Mouse (Mus musculus) T-helper 1 cell (primary cell): ENCODE data around the gene Hs2st1.

ENCODE experiments used
- in situ Hi-C: fragments of 300-600 bp; cut with MboI, MseI; formaldehyde crosslinking; loops from one replicate; pipeline ENCODE4 v1.15.1; 2025; ENCODE audit warnings: high pct_unique_total_duplicates

The Hs2st1 gene

DNA sequence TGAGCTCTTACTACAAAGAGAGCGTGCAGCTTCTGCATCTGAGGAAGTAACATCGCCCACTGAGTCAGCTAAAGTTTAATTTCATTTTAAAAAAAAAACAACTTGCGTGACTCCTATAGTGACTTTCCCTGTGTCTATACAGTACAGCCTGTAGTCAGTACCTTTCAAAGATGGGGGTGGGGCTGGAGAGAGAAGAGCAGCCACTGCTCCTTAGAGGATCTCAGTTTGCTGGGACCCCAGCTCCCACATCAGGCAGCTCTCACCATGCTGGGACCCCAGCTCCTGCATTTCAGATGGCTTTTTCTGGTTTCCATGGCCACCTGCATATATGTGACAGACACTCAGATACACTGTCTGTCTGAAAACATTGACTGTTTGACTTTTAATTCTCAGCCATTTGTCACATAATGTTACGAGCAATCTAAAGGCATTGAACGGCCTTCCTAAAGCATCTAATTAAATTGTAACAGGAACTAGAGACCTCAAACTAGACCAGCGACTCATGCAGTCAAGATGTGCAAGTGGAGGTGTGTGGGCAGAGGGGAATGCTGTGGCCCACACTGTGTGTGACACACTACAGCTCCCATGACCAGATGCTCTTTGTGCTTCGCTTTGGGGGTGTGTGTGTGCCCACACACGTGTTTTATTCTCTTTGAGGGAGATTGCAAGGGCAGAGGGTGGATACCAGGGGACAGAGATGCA, 19.4 kb upstream of the Hs2st1 start:
- in situ Hi-C loops: loop anchor here (25.0 kb wide), 1 partner anchor 998 kb away; the partner anchor contains the start of gene Znhit6

DNA sequence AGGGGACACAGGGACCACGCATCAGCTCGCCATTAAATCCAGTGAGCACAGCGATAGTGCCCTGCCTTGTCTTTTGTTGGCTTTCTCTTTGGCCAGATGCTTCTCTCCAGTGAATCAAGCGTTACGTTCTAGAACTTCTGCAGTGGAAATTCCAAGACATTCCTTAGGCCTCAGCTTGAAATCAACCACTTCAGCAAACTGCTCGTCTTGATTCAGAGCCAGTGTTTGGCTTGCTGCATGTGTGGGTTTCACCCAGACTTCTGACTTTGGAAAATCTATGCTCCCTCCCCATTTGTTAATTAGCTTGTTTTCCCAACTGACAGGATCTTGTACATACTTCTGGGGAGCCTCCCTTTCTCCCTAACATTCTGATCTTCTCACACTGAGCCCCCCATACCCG, 16.8 kb upstream of the Hs2st1 start:
- in situ Hi-C loops: loop anchor here (25.0 kb wide), 1 partner anchor 1001 kb away; the partner anchor contains the start of gene Znhit6

DNA sequence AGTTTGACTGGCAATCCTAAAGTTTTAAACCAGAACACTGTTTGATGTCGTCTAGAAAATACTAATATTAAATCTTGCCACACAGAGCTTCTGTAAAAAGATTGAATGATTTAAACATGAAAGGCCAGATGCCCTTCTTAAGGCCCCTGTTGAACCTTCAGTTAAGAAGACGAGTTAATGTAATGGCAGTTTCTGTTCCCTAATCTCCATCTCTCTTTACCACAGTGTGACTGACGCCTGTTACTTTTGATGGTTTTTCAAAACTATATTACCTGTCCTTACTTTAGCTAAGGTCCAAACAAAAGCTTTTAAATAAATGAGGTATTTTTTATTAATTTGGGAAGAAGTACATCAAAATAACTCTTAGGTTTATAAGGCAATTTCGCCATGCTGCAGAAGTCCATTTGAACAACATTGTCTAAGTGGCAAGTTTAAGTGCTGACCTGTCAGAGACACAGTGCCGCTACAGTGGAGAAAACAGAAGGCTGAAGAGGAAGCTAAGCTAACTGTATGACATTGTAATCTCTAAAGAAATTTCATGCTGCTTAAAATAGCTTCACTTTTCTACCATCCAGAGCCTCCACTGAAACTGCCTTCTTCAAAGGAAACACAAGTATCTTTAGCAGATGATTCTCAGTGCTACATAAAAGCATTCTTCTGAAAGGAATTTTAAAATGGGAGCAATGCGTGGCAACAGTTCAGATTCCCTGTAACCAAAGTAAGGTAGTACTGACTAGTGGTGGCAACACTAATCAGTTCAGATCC, 15.0 kb upstream of the Hs2st1 start:
- in situ Hi-C loops: loop anchor here (25.0 kb wide), 1 partner anchor 1002 kb away; the partner anchor contains the start of gene Znhit6

DNA sequence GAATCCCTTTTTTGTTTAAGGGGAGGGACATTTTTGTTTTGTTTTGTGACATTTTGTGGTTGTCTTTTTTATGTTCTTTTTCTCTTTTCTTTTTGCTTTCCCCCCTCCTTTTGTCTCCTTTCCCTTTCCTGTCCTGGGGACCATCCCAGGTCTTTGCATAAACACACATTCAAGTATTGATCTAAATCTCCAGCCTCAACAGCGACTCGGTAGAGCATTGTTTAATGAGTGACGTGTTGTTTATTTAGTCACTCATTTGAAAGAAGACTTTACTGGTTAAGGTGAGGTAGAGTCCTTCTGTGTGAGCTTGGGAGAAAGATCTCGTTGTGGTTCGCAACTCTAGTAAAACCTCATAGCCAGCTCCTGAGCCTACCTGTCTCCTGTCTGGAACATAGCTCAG, 13.8 kb upstream of the Hs2st1 start:
- in situ Hi-C loops: loop anchor here (25.0 kb wide), 1 partner anchor 1004 kb away; the partner anchor contains the start of gene Znhit6

DNA sequence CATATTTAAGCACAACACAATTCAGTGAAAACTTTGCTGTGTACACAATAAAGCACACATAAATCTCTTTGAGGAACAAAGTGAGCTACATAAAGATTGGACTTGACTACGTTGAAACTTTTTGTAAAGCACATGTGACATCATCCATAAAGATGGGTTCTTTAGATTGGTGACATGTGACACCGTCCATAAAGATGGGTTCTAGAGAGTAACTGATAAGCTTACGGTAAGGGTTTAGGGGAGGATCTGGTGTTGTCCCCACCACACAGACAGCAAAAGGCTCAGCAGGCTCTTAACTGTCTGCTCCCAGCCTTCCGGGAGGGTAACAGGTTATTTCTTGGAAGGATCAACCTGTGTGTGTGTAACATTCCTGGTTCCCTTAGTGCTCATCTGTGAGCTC, 12.3 kb upstream of the Hs2st1 start:
- in situ Hi-C loops: loop anchor here (25.0 kb wide), 1 partner anchor 1005 kb away; the partner anchor contains the start of gene Znhit6

DNA sequence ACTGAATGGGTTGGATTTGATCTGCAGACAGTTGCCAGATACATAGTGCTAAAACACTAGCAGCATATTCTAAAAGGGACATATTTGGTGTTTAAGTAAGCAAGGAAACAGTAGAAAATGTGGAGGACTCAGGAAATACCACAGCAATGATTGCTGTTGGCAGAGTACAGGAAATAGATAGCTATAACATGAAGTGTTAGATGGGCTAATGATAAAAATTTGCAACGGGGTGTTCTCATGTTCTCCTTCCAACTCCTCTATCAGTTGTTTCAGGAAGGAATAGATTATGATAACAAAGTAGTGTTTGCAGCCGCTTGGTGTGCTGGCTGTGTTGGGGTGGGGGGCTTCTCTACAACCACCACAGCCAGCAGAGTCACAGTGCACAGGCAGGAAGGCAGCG, 11.9 kb upstream of the Hs2st1 start:
- in situ Hi-C loops: loop anchor here (25.0 kb wide), 1 partner anchor 1005 kb away; the partner anchor contains the start of gene Znhit6

DNA sequence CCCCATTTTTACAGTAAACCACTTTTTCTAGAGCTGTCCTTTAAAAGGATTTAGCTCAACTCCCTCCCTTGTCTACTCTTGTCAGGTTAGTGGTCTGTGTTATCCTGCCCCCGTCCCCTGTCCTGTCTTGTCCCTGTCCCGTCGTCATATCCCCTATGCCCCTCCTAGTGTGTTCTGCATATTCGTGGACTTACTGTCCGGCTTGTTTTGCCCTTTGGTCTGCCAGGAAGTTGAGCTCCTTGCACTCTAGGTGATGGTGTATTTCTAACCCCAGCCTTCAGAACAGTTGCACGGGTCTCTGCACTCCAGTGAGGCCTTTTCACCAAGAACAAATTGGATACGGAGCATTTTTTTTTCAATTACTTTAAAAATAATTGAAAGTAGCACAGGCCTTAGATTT, 10.3 kb upstream of the Hs2st1 start:
- in situ Hi-C loops: loop anchor here (25.0 kb wide), 1 partner anchor 1007 kb away; the partner anchor contains the start of gene Znhit6

DNA sequence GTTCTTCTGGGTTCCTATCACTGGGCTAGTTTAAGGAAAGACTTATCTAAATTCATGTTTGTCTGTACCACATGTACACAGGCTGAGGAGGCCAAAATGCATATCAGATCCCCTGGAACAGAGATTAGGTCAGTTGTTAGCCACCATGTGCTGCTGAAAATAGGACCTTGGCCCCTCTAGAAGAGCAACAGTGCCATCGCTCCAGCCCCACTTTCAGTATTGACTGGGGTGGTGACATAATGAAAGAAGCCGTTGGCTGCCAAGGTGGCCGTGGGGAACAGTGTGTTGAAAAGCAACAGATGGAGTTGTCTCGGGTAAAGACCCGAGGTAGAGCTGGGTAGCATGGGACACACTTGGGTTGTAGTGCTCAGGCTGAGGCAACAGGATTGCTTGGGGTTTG, 9.8 kb upstream of the Hs2st1 start:
- in situ Hi-C loops: loop anchor here (25.0 kb wide), 1 partner anchor 1008 kb away; the partner anchor contains the start of gene Znhit6

DNA sequence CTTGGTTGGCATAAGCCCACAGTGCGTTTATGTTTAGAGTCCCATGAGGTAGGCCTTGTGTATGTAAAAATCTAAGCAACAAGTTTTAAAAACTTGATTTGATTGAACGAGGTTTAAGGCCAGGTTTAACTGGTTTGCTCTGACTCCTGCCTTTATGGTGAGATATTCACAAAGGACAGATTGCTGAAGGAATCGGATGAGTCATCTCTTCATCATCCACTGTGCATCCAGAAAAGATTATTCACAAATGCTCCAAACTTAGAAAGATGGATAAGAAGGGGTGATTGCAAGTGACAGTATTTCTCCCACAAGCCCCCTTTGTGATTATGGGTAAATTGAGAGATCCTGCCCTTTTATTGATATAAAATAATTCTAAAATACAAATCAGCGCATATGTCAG, 8.9 kb upstream of the Hs2st1 start:
- in situ Hi-C loops: loop anchor here (25.0 kb wide), 1 partner anchor 1008 kb away; the partner anchor contains the start of gene Znhit6

DNA sequence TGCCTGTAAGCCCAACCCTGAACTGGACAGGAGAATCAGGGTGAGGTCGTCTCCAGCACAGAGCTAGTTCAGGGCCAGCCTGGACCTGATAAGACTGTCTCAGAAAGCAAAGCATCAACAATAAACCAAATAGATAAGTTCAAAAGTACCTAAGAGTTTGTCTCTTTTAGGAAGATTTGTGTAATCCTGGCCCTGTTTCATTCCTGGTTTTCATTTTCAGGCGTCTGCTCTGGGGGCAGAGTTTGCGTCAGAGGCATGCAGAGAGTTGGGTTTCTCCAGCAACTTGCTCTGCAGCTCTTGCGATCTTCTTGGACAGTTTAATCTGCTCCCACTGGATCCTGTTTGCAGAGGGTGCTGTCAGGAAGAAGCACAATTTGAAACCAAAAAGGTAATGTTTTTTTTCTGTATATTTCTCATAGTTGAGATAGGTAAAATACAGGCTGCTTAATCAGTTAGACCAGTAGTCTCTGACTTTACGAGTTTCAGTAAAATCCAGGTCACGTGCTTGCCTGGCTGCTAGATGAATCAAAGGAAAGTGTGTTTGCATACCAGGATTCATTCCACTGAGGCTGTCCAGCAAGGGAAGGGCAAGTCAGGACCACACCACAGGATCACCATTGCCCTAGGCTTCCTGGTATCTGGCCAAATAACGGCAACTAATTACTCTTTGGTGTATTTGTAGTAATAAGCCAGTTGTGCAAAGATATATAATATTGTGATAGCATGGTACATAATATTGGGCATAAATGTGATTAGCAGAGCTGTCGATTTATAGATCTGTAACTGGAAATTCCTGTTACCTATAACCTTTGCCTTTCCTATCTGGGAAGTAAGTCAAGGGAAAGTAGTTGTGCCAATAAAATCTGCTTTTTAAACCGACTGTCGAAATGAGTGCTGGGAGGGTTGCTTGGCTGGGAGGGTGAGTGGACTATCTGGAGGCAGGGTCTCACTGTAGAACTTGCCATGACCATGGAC, 7.7 kb upstream of the Hs2st1 start:
- in situ Hi-C loops: loop anchor here (25.0 kb wide), 1 partner anchor 1010 kb away; the partner anchor contains the start of gene Znhit6

DNA sequence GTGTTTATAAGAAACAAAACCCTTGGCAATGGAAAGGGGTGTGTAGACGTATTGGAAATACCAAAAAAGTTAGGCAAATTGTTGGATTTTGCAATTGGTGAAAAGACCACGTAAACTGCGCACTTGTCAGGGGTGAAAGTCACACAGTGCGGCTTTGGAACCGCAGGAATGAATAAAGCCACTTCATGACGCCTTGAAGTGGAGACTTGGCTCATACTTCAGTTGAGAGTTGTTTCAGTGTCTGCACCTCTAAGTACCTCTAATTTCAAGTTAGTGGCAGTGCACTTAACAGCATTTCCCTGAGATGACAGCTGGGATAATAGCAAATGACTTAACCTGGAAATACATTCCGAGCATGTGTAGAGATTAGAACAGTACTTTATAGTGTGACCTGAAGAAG, 4.3 kb upstream of the Hs2st1 start:
- in situ Hi-C loops: no loop called here

DNA sequence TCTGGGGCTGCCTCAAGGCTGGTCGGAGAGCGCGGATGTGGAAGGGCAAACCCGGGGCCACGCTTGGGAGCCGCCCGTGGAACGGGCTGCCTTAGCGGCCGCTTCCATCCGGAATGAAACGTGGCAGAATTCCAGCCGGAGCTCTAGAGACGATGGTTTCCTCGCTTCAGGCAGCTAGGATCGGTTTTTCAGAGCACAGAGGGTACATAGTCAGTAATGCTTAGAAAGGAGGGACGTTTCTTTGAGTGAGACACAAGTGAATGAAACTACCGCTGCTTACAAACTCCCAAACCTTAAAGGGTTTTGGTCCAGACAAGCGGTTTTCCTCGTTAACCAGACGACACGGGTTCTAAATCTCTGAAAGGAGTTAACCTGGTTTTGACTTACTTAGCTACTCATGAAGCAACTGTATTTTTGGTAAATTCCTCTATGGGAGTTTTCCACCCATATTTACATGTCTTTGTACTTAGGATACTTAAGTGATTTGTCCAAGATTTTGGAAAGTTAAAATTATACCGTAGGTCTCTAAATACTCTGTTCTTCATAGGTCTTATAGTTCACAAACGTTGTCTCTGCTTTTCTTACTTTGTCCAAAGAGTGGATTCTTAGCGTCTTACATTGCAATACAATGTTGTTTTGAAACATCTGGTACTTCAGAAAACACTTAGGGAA, 971 bp upstream of the Hs2st1 start:
- in situ Hi-C loops: no loop called here

DNA sequence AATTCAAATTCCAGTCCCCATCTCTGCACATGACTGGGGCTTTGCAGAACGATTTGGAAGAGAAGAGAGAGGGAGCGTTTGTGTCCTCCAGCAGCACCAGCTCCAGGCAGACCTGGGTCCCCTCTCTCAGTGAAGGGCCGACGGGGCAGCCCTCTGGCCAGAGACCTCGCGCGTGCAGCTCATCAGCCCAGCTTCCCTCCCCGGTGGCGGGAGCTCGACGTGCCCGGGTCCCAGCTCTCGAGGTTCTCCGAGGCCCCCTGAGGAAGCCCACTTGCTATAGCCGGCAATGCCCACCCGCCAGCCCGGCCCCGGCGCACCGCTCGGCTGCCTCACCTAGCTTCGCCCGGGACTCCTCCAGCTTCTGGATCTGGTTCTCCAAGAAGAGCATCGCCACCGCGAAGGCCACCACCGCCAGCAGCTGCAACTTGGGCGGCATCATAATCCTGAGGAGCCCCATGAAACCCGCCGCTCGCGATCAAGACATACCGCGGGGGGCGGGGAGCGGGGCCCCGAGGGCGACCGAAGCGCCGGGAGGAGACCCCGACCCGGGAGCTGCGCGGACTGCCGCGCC, 495 bp downstream of the Hs2st1 start:
- in situ Hi-C loops: no loop called here

DNA sequence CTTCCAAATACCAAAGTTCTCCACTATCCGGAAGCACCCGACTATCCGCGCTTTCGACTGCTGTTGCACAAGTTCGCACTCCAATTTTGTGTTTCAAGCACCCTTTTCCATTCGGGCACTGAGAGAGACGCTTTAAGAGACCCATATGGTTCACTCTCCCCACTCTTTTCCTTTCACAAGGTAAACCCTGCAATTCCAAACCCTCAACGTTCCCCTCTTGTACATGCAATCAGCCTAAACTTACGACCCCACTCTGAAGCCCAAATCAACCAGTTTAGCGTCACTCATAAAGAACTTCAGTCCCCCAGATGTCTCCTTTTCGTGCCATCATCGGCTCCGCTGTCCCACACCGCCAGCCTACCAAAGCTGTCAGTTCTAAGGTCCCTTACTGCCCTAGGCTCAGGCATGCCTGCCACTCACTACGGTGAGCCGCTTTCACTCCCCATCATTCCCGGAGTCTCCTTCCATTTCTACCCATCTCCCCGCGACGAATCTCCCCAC, 1.1 kb downstream of the Hs2st1 start:
- in situ Hi-C loops: no loop called here

DNA sequence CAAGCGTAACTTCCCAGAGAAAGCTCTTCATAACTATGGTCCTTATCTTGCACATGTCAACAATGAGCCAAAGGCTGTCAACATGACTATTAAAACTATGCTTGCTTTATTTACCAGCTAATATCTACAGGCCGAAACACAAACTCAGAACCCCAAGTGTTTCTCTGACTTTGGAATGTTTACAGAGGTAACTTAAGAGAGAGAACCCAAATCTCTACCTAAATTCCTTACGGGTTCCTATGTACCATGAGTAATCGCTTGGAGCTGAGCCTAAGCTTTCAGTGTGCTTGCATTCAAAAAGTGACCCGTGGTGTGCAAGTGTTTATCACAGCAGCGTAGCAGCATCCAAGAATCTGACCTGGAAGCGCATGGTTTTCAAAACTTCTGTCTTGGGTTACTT, 4.8 kb downstream of the Hs2st1 start:
- in situ Hi-C loops: no loop called here

DNA sequence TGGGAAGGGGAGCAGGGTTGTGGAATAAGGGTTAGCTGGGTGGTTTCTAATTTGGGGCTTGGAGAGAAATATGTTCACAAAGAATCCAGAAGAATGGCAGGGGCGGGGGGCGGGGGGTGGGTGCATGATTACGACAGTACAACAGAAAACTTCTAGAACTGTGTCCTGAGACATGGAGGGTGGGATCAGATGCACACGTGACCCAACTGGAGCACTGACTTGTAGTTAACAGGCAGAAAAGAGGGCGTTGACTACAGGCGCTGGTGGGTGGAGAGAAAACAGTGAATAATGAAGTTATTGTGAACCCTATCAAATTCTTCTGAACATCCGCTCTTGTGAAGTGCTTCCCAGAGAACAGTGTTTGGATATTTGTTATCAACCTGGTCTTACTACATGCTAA, 6.1 kb downstream of the Hs2st1 start:
- in situ Hi-C loops: no loop called here

DNA sequence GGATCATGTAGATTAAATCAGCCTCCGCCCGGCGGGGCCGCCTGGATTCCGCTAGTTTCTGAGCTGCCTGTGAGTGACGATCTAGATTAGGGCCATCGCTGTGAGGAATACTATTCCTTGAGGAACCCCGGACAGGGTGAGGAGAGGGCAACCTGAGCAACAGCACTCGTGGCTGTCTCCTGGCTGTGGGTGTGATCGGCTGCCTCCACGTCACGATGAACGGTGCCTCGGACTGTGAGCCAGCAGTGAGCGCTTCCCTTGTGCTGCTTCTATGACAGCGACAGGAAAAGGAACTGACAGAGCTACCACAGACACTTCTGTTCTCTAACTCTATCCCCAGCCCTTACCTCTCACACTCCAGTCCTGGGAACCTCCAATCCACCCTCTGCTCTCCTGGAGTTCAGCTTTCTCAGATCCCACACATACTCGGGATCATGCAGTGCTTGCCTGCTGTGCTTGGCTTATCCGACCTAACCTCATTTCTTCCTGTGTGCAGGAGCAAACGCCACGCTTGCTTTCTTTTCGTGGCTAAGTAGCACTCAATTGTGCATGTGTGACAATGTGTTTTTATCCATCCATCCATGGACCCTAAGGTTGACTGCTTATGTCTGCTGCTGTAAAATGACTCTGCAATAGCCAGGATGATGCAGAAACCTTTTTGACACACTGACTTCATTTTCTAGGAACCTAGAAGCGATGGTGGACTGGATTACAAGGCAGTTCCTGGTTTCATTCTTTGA, 8.3 kb downstream of the Hs2st1 start:
- in situ Hi-C loops: no loop called here

DNA sequence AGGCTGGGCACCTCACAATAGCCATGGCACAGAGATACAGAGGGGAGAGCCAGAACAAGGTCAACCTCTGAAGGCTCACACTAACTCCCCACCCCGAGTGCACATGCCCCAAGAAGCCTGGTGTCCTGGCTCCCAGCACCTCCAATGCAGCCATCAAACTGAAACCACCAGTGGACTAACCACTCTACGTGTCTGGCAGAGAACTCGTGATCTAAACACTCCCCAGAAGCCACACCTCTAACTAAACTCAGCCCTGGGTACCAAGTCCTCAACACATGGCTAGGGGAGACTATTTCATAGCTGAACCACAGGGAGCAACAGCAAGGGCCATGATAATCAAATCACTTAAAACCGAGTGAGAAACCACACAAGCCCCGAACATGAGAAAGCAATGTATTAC, 11.7 kb downstream of the Hs2st1 start:
- in situ Hi-C loops: no loop called here

DNA sequence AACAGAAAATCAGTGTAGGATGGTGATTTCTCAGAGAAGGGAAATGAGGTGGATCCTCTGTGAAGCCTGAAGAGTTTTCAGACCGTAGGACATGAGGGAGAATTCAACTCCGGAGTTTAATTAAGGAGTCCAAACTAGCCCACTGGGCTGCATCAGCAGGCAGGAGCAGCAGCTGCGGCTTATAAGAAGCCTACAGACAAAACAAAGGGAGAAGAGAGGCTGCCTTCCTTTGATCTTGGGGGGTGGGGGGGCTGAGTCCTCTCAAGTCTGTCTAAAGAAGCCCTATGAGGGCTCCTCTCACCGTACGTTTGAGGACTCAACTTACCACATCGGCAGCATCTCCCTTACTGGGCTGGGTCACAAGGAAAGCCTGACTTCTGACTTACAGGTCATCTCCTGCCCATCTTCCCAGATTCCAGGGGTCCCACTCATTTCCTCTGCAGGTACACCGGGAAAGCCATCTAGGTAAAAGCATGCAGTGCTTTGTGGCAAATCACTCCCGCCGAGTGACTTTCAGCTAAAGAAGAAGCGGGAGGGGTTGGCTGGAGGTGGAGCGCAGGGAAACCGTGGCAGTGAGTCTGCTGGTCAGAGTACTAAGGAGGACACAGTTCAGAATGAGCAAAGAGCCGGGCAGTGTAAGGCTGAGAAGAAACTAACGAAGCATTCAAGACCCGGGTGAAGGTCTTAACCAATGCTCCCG, 13.2 kb downstream of the Hs2st1 start:
- in situ Hi-C loops: no loop called here
